Mouse (Mus musculus) thymus, adult 2 months (tissue): ENCODE measurements at regions not wholly inside any gene's neighbourhood (a gene's known extent, or its start where the extent isn't known, plus 50 kb on each side); places are given as distances from the start of the nearest gene placed in this dataset.

ENCODE experiments used
- DNase-seq: peaks from one replicate; pipeline ENCODE4 v3.0.0; 2021
- H3K27ac ChIP-seq: fragments of 200-500 bp; 2 replicates; pipeline ENCODE4 v1.5.1; 2012; ENCODE audit warnings: low read length, control low read depth; ENCODE audit not compliant: control insufficient read depth, insufficient read depth
- H3K27me3 ChIP-seq: fragments of 200-500 bp; 2 replicates; pipeline ENCODE4 v1.6.1; 2012; ENCODE audit warnings: mild to moderate bottlenecking, low read length, moderate library complexity, mixed read lengths; ENCODE audit not compliant: control insufficient read depth, insufficient read depth
- H3K36me3 ChIP-seq: fragments of 200-500 bp; 2 replicates; pipeline ENCODE4 v1.6.1; 2012; ENCODE audit warnings: mild to moderate bottlenecking, low read length, moderate library complexity; ENCODE audit not compliant: control insufficient read depth, insufficient read depth
- H3K4me1 ChIP-seq: fragments of 200-500 bp; replicated peaks from 2 replicates; pipeline ENCODE4 v1.6.1; 2012; ENCODE audit warnings: low read length; ENCODE audit not compliant: control insufficient read depth, insufficient read depth
- H3K4me3 ChIP-seq: fragments of 200-500 bp; 2 replicates; pipeline ENCODE4 v1.5.1; 2012; ENCODE audit warnings: mild to moderate bottlenecking, low read length, control low read depth, moderate library complexity; ENCODE audit not compliant: control insufficient read depth, insufficient read depth
- CTCF ChIP-seq: fragments of 200-500 bp; IDR thresholded peaks from 2 replicates; pipeline ENCODE4 v1.5.1; 2012; ENCODE audit warnings: mild to moderate bottlenecking, control low read depth, low read length, moderate library complexity, borderline replicate concordance; ENCODE audit not compliant: control insufficient read depth, poor library complexity, insufficient read depth; ENCODE audit errors: extremely low read depth
- POLR2A ChIP-seq: fragments of 200-500 bp; IDR thresholded peaks from 2 replicates; pipeline ENCODE4 v1.6.1; 2012; ENCODE audit warnings: mild to moderate bottlenecking, low read length, control low read depth, moderate library complexity; ENCODE audit not compliant: control insufficient read depth, poor library complexity, insufficient read depth; ENCODE audit errors: extremely low read depth
- WGBS: fragments of 180-500 bp; shearing (Covaris S2); methylation state at CpG from one replicate; pipeline ENCODE4 v1.1.7; 2018; 5-methylcytosine and 5-hydroxymethylcytosine counted together

DNA sequence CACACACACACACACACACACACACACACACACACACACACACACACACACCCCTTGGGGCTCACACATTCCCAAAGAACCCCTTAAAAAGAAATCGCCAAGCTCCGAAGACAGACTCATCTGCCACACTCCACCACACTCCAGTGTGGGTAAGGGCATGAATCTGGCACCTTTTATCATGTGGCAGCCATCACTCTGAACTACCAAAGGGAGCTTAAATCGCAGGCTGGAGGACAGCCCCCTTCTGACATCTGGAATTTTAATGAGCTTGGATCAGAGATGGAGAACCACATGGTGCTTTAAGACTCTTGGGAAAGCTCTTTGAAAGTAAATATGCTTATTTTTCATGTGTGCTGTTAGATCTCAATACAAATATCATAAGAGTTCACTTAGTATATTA is 462.5 kb upstream of the Gm10131 start:
- no peak overlapping the region for H3K4me3 ChIP-seq
- H3K36me3 ChIP-seq: no peaks in the 10 kb centered on the region
- H3K27ac ChIP-seq: no peak overlapping the region
- no peaks in the 10 kb centered on the region for H3K27me3 ChIP-seq
- WGBS: 95% methylated on average over 3 of the region's 3 CpGs
- no peak for DNase-seq
- TF ChIP-seq CTCF: no peak
- no peak for TF ChIP-seq POLR2A
- no peaks in the 10 kb centered on the region; the same call in 1 of the 2 replicates for H3K4me1 ChIP-seq

- no peak for DNase-seq
- Histone ChIP-seq H3K36me3 (no peaks in the 10 kb centered on the region), H3K4me3 (no peak overlapping the region), H3K27ac (no peak overlapping the region), H3K27me3 (no peaks in the 10 kb centered on the region), H3K4me1 (no peaks in the 10 kb centered on the region; the same call in 1 of the 2 replicates)
- TF ChIP-seq CTCF: no peak
- TF ChIP-seq POLR2A: no peak
- WGBS: 88% methylated on average over 9 of the region's 9 CpGs
Measured at GRCm38 (mm10) chr8:34573007-34573881, 461.7 kb upstream of the Gm10131 start.

DNA sequence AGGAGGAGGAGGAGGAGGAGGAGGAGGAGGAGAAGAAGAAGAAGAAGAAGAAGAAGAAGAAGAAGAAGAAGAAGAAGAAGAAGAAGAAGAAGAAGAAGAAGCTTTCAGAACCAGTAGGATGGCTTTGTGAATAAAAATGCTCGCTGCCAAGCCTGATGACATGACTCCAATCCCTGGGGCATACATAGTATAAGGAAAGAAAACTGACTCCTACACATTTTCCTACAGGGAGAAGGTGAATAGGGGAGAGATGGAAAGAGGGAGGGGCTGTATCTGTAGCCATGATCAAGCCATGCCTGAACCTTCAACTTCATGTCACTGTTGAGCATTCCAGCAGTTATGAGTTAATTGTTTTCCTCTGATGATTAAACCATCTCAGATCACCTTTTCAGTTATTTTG is 460.2 kb upstream of the Gm10131 start:
- Histone ChIP-seq H3K27me3 (no peaks in the 10 kb centered on the region), H3K4me3 (no peak overlapping the region), H3K36me3 (no peaks in the 10 kb centered on the region), H3K4me1 (no peaks in the 10 kb centered on the region; the same call in 1 of the 2 replicates), H3K27ac (no peak overlapping the region)
- TF ChIP-seq CTCF (no peak), POLR2A (no peak)
- 94% methylated on average over 1 of the region's 1 CpGs for WGBS
- no peak for DNase-seq

DNA sequence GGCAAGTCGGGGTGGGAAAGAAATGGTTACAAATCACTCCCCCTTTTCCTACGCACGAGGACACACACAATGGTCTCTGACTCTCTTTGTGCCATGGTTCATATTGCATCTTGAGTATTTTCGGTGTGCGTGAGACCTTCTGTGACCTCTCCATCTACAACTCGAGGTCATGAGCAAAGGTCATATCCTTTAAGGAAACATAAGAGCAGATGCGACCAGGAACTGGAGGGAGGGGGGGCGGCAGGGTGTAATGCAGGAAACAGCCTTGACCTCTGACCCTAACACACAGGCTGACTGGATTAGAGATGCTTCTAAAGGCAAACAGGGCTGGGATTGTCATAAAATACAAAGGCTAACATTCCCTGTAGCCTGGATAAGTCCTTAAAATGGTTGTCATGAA is 450.7 kb upstream of the Gm10131 start:
- Histone ChIP-seq H3K27ac (no peak overlapping the region), H3K36me3 (no peaks in the 10 kb centered on the region), H3K27me3 (no peaks in the 10 kb centered on the region), H3K4me1 (no peaks in the 10 kb centered on the region), H3K4me3 (no peak overlapping the region)
- DNase-seq: no peak
- WGBS: 82% methylated on average over 8 of the region's 8 CpGs
- TF ChIP-seq CTCF (no peak), POLR2A (no peak)

- Histone ChIP-seq H3K4me1 (peaks cover 8% of the 10 kb centered on the region), H3K27ac (no peak overlapping the region), H3K4me3 (no peak overlapping the region), H3K27me3 (no peaks in the 10 kb centered on the region), H3K36me3 (no peaks in the 10 kb centered on the region)
- no peak for DNase-seq
- TF ChIP-seq POLR2A (no peak), CTCF (no peak)
- WGBS: 89% methylated on average over 5 of the region's 5 CpGs
Measured at GRCm38 (mm10) chr8:34549786-34550185, 438.2 kb upstream of the Gm10131 start.

- TF ChIP-seq POLR2A: no peak
- TF ChIP-seq CTCF: no peak
- Histone ChIP-seq H3K4me1 (peaks cover 8% of the 10 kb centered on the region), H3K27me3 (no peaks in the 10 kb centered on the region), H3K27ac (no peak overlapping the region; the same call in 1 of the 2 replicates), H3K4me3 (peak overlapping the region; percentile 3; the same call in 1 of the 2 replicates), H3K36me3 (no peaks in the 10 kb centered on the region)
- 12% methylated on average over 11 of the region's 11 CpGs for WGBS
- DNase-seq: peak; percentile 25
Measured at GRCm38 (mm10) chr8:34546815-34547214, 435.3 kb upstream of the Gm10131 start.

GRCm38 (mm10) chr8:34542361-34543038 is 431.0 kb upstream of the Gm10131 start:
- no peak overlapping the region for H3K4me3 ChIP-seq
- TF ChIP-seq POLR2A (no peak), CTCF (no peak)
- no peaks in the 10 kb centered on the region for H3K36me3 ChIP-seq
- H3K4me1 ChIP-seq: peaks cover 8% of the 10 kb centered on the region
- DNase-seq: no peak
- H3K27me3 ChIP-seq: no peaks in the 10 kb centered on the region
- H3K27ac ChIP-seq: no peak overlapping the region
- 56% methylated on average over 3 of the region's 3 CpGs for WGBS
